Mouse (Mus musculus): Measurements from ENCODE around the gene Pno1.

The Pno1 gene

GRCm38 (mm10) chr11:17180753-17181152 lies 30.6 kb downstream of the Pno1 start:
- DNase-seq (ENCODE audit: low spot score in 2 of 2): no peak

GRCm38 (mm10) chr11:17176638-17177037 lies 34.7 kb downstream of the Pno1 start:
- no peak for DNase-seq (ENCODE audit: low spot score in 2 of 2)

GRCm38 (mm10) chr11:17172300-17172699 lies 39.1 kb downstream of the Pno1 start:
- no peak for DNase-seq (ENCODE audit: low spot score in 2 of 2)

- DNase-seq (ENCODE audit: low spot score in 2 of 2): no peak
Measured at GRCm38 (mm10) chr11:17170938-17171729, 40.2 kb downstream of the Pno1 start.

- no peak for DNase-seq (ENCODE audit: low spot score in 2 of 2)
Measured at GRCm38 (mm10) chr11:17169262-17169661, 42.1 kb downstream of the Pno1 start.

- DNase-seq (ENCODE audit: low spot score in 2 of 2): no peak
Measured at GRCm38 (mm10) chr11:17166627-17167026, 44.7 kb downstream of the Pno1 start.

- no peak for DNase-seq (ENCODE audit: low spot score in 2 of 2)
Measured at GRCm38 (mm10) chr11:17163956-17164355, 47.4 kb downstream of the Pno1 start.

- DNase-seq (ENCODE audit: low spot score in 2 of 2): peak; percentile 42 to 66
Measured at GRCm38 (mm10) chr11:17160242-17160641, 51.1 kb downstream of the Pno1 start.

- DNase-seq (ENCODE audit: low spot score in 2 of 2): peak; percentile 28 to 34
Measured at GRCm38 (mm10) chr11:17159738-17160241, 51.6 kb downstream of the Pno1 start.

- DNase-seq (ENCODE audit: low spot score in 2 of 2): peak; percentile 94 to 96
Measured at GRCm38 (mm10) chr11:17158858-17159737, 52.3 kb downstream of the Pno1 start, which contains the start of gene Ppp3r1. TSS of gene Ppp3r1 (plus strand) at chr11:17159263.
